ENCODE assay signal across 31 mouse cellular contexts in genomic region chr15:21223006-21223405, GRCm38 (mm10).
DNase-seq lines count a peak whose midpoint lies in the region; ATAC-seq and TF ChIP-seq lines count a peak whose summit lies in the region.
"Had no signal": no experiment of that assay in that cellular context is flagged by ENCODE, and none has a peak within 500 bp of the region (broad histone marks: within the 10 kb centered on the region; RNA-seq: fewer than 3 reads in every experiment).

No protein-coding gene starts in this region.

- no peak for TF ChIP-seq POLR2A in brain, embryonic 14.5 days (IDR thresholded peaks at IDR 0.05; ENCODE audit: borderline replicate concordance, extremely low read depth, insufficient read depth, insufficient read length, poor library complexity, severe bottlenecking)

- peak; percentile 57; the same call in 1 of the 2 replicates for ATAC-seq in hindbrain, embryonic 14.5 days (ENCODE audit: low FRiP score)
- ATAC-seq in hindbrain, embryonic 11.5 days (ENCODE audit: low FRiP score) = no peak
- ATAC-seq in midbrain, embryonic 15.5 days (replicated peaks) = 0 out of 2 replicates have a peak, but pooled peaks have one; percentile 42
- ATAC-seq in neural tube, embryonic 15.5 days (ENCODE audit: low FRiP score) = peak; percentile 63
- ATAC-seq: forebrain, embryonic 15.5 days; inflammation-experienced regulatory T-cells, adult 6 months; Patski had no signal

- no peak overlapping the region for H3K4me2 ChIP-seq in hindbrain, embryonic 14.5 days (replicated peaks)
- H3K4me2 ChIP-seq in hindbrain, embryonic 11.5 days (replicated peaks; ENCODE audit: low read depth, low read length) = no peak overlapping the region
- no peak overlapping the region for H3K4me2 ChIP-seq in midbrain, embryonic 15.5 days
- no peak overlapping the region for H3K4me2 ChIP-seq in neural tube, embryonic 15.5 days
- H3K4me2 ChIP-seq: embryonic facial prominence, embryonic 13.5 days; forebrain, embryonic 12.5 days; forebrain, embryonic 15.5 days; heart, embryonic 12.5 days; heart, embryonic 15.5 days; hindbrain, embryonic 15.5 days had no signal

- no peak overlapping the region for H3K9ac ChIP-seq in hindbrain, embryonic 14.5 days
- no peak overlapping the region for H3K9ac ChIP-seq in hindbrain, embryonic 11.5 days (ENCODE audit: low read depth, low read length)
- no peak overlapping the region for H3K9ac ChIP-seq in midbrain, embryonic 15.5 days
- H3K9ac ChIP-seq in neural tube, embryonic 15.5 days (replicated peaks) = no peak overlapping the region
- H3K9ac ChIP-seq: embryonic facial prominence, embryonic 13.5 days; forebrain, embryonic 12.5 days; forebrain, embryonic 15.5 days; heart, embryonic 12.5 days; heart, embryonic 15.5 days; hindbrain, embryonic 15.5 days had no signal

- WGBS in hindbrain, embryonic 14.5 days = 63% methylated on average over 5 of the region's 5 CpGs
- WGBS in hindbrain, embryonic 11.5 days = 93% methylated on average over 5 of the region's 5 CpGs
- 72% methylated on average over 5 of the region's 5 CpGs for WGBS in midbrain, embryonic 15.5 days
- 90% methylated on average over 5 of the region's 5 CpGs for WGBS in midbrain, embryonic 10.5 days
- 57% methylated on average over 5 of the region's 5 CpGs for WGBS in neural tube, embryonic 15.5 days

- no peaks in the 10 kb centered on the region for H3K36me3 ChIP-seq in hindbrain, embryonic 14.5 days (replicated peaks; ENCODE audit: control insufficient read depth, insufficient read depth)
- no peaks in the 10 kb centered on the region for H3K36me3 ChIP-seq in hindbrain, embryonic 11.5 days (ENCODE audit: control insufficient read depth, insufficient read depth, low read length)
- no peaks in the 10 kb centered on the region for H3K36me3 ChIP-seq in midbrain, embryonic 15.5 days (replicated peaks)
- H3K36me3 ChIP-seq in midbrain, embryonic 10.5 days = no peaks in the 10 kb centered on the region
- no peaks in the 10 kb centered on the region for H3K36me3 ChIP-seq in neural tube, embryonic 15.5 days
- H3K36me3 ChIP-seq: embryonic facial prominence, embryonic 10.5 days; embryonic facial prominence, embryonic 13.5 days; forebrain, embryonic 12.5 days; forebrain, embryonic 15.5 days; G1E; heart, embryonic 12.5 days; heart, embryonic 15.5 days; hindbrain, embryonic 15.5 days had no signal

- no peaks in the 10 kb centered on the region for H3K4me1 ChIP-seq in hindbrain, embryonic 14.5 days (replicated peaks; ENCODE audit: control insufficient read depth, insufficient read depth, low read length)
- no peaks in the 10 kb centered on the region for H3K4me1 ChIP-seq in hindbrain, embryonic 11.5 days (replicated peaks; ENCODE audit: control insufficient read depth, insufficient read depth, low read length)
- H3K4me1 ChIP-seq in midbrain, embryonic 15.5 days = no peaks in the 10 kb centered on the region
- H3K4me1 ChIP-seq in midbrain, embryonic 10.5 days = no peaks in the 10 kb centered on the region
- H3K4me1 ChIP-seq in neural tube, embryonic 15.5 days = no peaks in the 10 kb centered on the region
- H3K4me1 ChIP-seq: embryonic facial prominence, embryonic 10.5 days; embryonic facial prominence, embryonic 13.5 days; forebrain, embryonic 12.5 days; forebrain, embryonic 15.5 days; heart, embryonic 12.5 days; heart, embryonic 15.5 days; hindbrain, embryonic 15.5 days had no signal

- H3K27ac ChIP-seq in hindbrain, embryonic 14.5 days = no peak overlapping the region
- no peak overlapping the region for H3K27ac ChIP-seq in hindbrain, embryonic 11.5 days (ENCODE audit: low read depth, low read length)
- no peak overlapping the region for H3K27ac ChIP-seq in midbrain, embryonic 15.5 days
- H3K27ac ChIP-seq in midbrain, embryonic 10.5 days (replicated peaks) = no peak overlapping the region
- H3K27ac ChIP-seq in neural tube, embryonic 15.5 days (replicated peaks) = no peak overlapping the region
- H3K27ac ChIP-seq: embryonic facial prominence, embryonic 10.5 days; embryonic facial prominence, embryonic 13.5 days; forebrain, embryonic 12.5 days; forebrain, embryonic 15.5 days; heart, embryonic 15.5 days; hindbrain, embryonic 15.5 days had no signal

- H3K4me3 ChIP-seq in hindbrain, embryonic 14.5 days (replicated peaks; ENCODE audit: low read length) = no peak overlapping the region
- H3K4me3 ChIP-seq in hindbrain, embryonic 11.5 days (ENCODE audit: low read depth, low read length) = no peak overlapping the region
- no peak overlapping the region for H3K4me3 ChIP-seq in midbrain, embryonic 15.5 days
- no peak overlapping the region for H3K4me3 ChIP-seq in midbrain, embryonic 10.5 days
- H3K4me3 ChIP-seq in neural tube, embryonic 15.5 days (replicated peaks) = no peak overlapping the region
- H3K4me3 ChIP-seq: embryonic facial prominence, embryonic 10.5 days; embryonic facial prominence, embryonic 13.5 days; erythroblast, embryonic 14.5 days; forebrain, embryonic 12.5 days; forebrain, embryonic 15.5 days; heart, embryonic 12.5 days; heart, embryonic 15.5 days; hindbrain, embryonic 15.5 days had no signal

- TF ChIP-seq CTCF in brain, embryonic 14.5 days (IDR thresholded peaks at IDR 0.05; ENCODE audit: borderline replicate concordance, extremely low read depth, insufficient read depth, insufficient read length) = no peak

- no peak for DNase-seq in hindbrain, embryonic 14.5 days (ENCODE audit: low spot score)
- no peak for DNase-seq in hindbrain, embryonic 11.5 days (ENCODE audit: low spot score)
- no peak for DNase-seq in midbrain, embryonic 10.5 days (ENCODE audit: low spot score)
- peak; percentile 31 for DNase-seq in brain, embryonic 14.5 days (ENCODE audit: low read depth)
- DNase-seq in embryo, embryonic 10.5 days (ENCODE audit: low spot score) = no peak
- DNase-seq: adrenal gland, postnatal 10 days; adrenal gland, postnatal 36 days; B cell, adult 2 months; cerebellum, adult 11 months; cerebellum, adult 2 months; cerebellum, adult 9-11 months; cerebellum, postnatal 25 days; embryo, embryonic 11 days; gastrocnemius, postnatal 25 days; heart, adult 18-20 months; heart, postnatal 10 days; heart, postnatal 36 days had no signal

- no peaks in the 10 kb centered on the region for H3K27me3 ChIP-seq in hindbrain, embryonic 14.5 days (ENCODE audit: control insufficient read depth, insufficient read depth, low read length)
- no peaks in the 10 kb centered on the region for H3K27me3 ChIP-seq in hindbrain, embryonic 11.5 days (ENCODE audit: control insufficient read depth, insufficient read depth, low read length)
- H3K27me3 ChIP-seq in midbrain, embryonic 15.5 days (replicated peaks) = no peaks in the 10 kb centered on the region
- H3K27me3 ChIP-seq in midbrain, embryonic 10.5 days (ENCODE audit: low read depth, poor library complexity, severe bottlenecking) = no peaks in the 10 kb centered on the region
- H3K27me3 ChIP-seq in neural tube, embryonic 15.5 days (replicated peaks) = no peaks in the 10 kb centered on the region
- H3K27me3 ChIP-seq: CH12.LX; embryonic facial prominence, embryonic 13.5 days; forebrain, embryonic 12.5 days; forebrain, embryonic 15.5 days; heart, embryonic 12.5 days; heart, embryonic 15.5 days; hindbrain, embryonic 15.5 days; Patski had no signal

- H3K9me3 ChIP-seq in hindbrain, embryonic 14.5 days (ENCODE audit: control insufficient read depth, low read length) = no peaks in the 10 kb centered on the region
- H3K9me3 ChIP-seq in hindbrain, embryonic 11.5 days (ENCODE audit: control insufficient read depth, low read length) = no peaks in the 10 kb centered on the region
- H3K9me3 ChIP-seq in midbrain, embryonic 15.5 days = no peaks in the 10 kb centered on the region
- H3K9me3 ChIP-seq in midbrain, embryonic 10.5 days (replicated peaks) = no peaks in the 10 kb centered on the region
- H3K9me3 ChIP-seq in neural tube, embryonic 15.5 days (replicated peaks) = no peaks in the 10 kb centered on the region
- H3K9me3 ChIP-seq: embryonic facial prominence, embryonic 10.5 days; embryonic facial prominence, embryonic 13.5 days; forebrain, embryonic 12.5 days; forebrain, embryonic 15.5 days; G1E; heart, embryonic 12.5 days; heart, embryonic 15.5 days; hindbrain, embryonic 15.5 days had no signal
